Mouse (Mus musculus) cerebellum, postnatal 4 days (tissue): ENCODE measurements around the gene Cfi.

Experiments
- DNase-seq, 2 experiments: peaks; one replicate each; pipeline ENCODE4 v3.0.0; 2022; ENCODE audit warnings: low spot score in 2 of 2, mixed read lengths in 1 of 2

The Cfi gene

GRCm38 (mm10) chr3:129877327-129877726 is 41.6 kb downstream of the Cfi start:
- no peak for DNase-seq

- DNase-seq, result peak; percentile 91 to 96
These were observed 42.8 kb downstream of the Cfi start, which contains the start of gene Pla2g12a for GRCm38 (mm10) chr3:129878405-129879021. Gene Pla2g12a, plus strand, starts transcription at chr3:129878606.

GRCm38 (mm10) chr3:129879131-129879757 is 43.6 kb downstream of the Cfi start:
- DNase-seq, result no peak

GRCm38 (mm10) chr3:129879913-129880312 is 44.2 kb downstream of the Cfi start:
- no peak for DNase-seq

- no peak for DNase-seq
These were observed 45.4 kb downstream of the Cfi start for GRCm38 (mm10) chr3:129880925-129881593.

- no peak for DNase-seq
These were observed 49.9 kb downstream of the Cfi start for GRCm38 (mm10) chr3:129885577-129885976.

GRCm38 (mm10) chr3:129886430-129886829 is 50.7 kb downstream of the Cfi start:
- DNase-seq, result no peak

GRCm38 (mm10) chr3:129887779-129888517 is 52.3 kb downstream of the Cfi start:
- DNase-seq, result no peak

- no peak for DNase-seq
These were observed 56.3 kb downstream of the Cfi start for GRCm38 (mm10) chr3:129892003-129892402.

GRCm38 (mm10) chr3:129893143-129893542 is 57.5 kb downstream of the Cfi start:
- no peak for DNase-seq

GRCm38 (mm10) chr3:129896591-129896990 is 60.9 kb downstream of the Cfi start:
- no peak for DNase-seq

- no peak for DNase-seq
These were observed 63.2 kb downstream of the Cfi start for GRCm38 (mm10) chr3:129898886-129899285.

- DNase-seq, result peak; percentile 29 to 49
These were observed 65.7 kb downstream of the Cfi start, which contains the start of gene Casp6 for GRCm38 (mm10) chr3:129901271-129901809. Gene Casp6, plus strand, starts transcription at chr3:129901425.

GRCm38 (mm10) chr3:129903369-129903768 is 67.7 kb downstream of the Cfi start:
- DNase-seq, result no peak

- DNase-seq, result no peak
These were observed 68.2 kb downstream of the Cfi start for GRCm38 (mm10) chr3:129903866-129904265.

- no peak for DNase-seq
These were observed 68.9 kb downstream of the Cfi start for GRCm38 (mm10) chr3:129904381-129905132.

GRCm38 (mm10) chr3:129912025-129912424 is 76.3 kb downstream of the Cfi start:
- no peak for DNase-seq

GRCm38 (mm10) chr3:129913241-129913640 is 77.6 kb downstream of the Cfi start:
- no peak for DNase-seq

GRCm38 (mm10) chr3:129917424-129917823 is 81.7 kb downstream of the Cfi start:
- DNase-seq, result no peak

GRCm38 (mm10) chr3:129918434-129918833 is 82.8 kb downstream of the Cfi start:
- DNase-seq, result peak; percentile 52 to 70

GRCm38 (mm10) chr3:129923581-129923980 is 87.9 kb downstream of the Cfi start:
- DNase-seq, result no peak
